Mouse (Mus musculus) embryonic facial prominence, embryonic 13.5 days (tissue): ENCODE measurements around the gene Krtap14. TPM values are rescaled to one million over a fixed set of nuclear protein-coding genes. Genes with fewer than 3 reads are reported as not detected.

Experiments
- ATAC-seq: fragments of 200-750 bp; cut with Nextera tagmentation; 2 replicates; pipeline ENCODE4 v1.8.0; 2017; ENCODE audit warnings: low read depth; ENCODE audit not compliant: insufficient number of reproducible peaks, insufficient read depth, low FRiP score, low TSS enrichment
- H3K27ac ChIP-seq: fragments of 300-500 bp; sonication (generic); 2 replicates; pipeline ENCODE4 v1.5.1; 2015; ENCODE audit warnings: moderate library complexity, mild to moderate bottlenecking, inconsistent platforms
- H3K27me3 ChIP-seq: fragments of 300-500 bp; sonication (generic); 2 replicates; pipeline ENCODE4 v1.6.1; 2015; ENCODE audit warnings: mild to moderate bottlenecking, inconsistent platforms
- H3K36me3 ChIP-seq: fragments of 300-500 bp; sonication (generic); 2 replicates; pipeline ENCODE4 v1.6.1; 2015; ENCODE audit warnings: mild to moderate bottlenecking, inconsistent platforms
- H3K4me1 ChIP-seq: fragments of 300-500 bp; sonication (generic); 2 replicates; pipeline ENCODE4 v1.6.1; 2015; ENCODE audit warnings: inconsistent platforms
- H3K4me2 ChIP-seq: fragments of 300-500 bp; sonication (generic); 2 replicates; pipeline ENCODE4 v1.6.1; 2015; ENCODE audit warnings: moderate library complexity, mild to moderate bottlenecking, inconsistent platforms
- H3K4me3 ChIP-seq: fragments of 300-500 bp; sonication (generic); 2 replicates; pipeline ENCODE4 v1.5.1; 2015; ENCODE audit warnings: mild to moderate bottlenecking, inconsistent platforms
- H3K9ac ChIP-seq: fragments of 300-500 bp; sonication (generic); 2 replicates; pipeline ENCODE4 v1.6.1; 2015; ENCODE audit warnings: mild to moderate bottlenecking, inconsistent platforms
- H3K9me3 ChIP-seq: fragments of 300-500 bp; sonication (generic); 2 replicates; pipeline ENCODE4 v1.6.1; 2016; ENCODE audit warnings: inconsistent platforms
- WGBS: fragments of 180-500 bp; shearing (Covaris S2); methylation state at CpG from one replicate; pipeline ENCODE4 v1.1.7; 2015; ENCODE audit warnings: mixed read lengths; 5-methylcytosine and 5-hydroxymethylcytosine counted together
- polyA plus RNA-seq: library from polyadenylated mRNA; unstranded; fragments of >200 nt; fragmentation: Nextera tagmentation; extraction: Ambion mirVana; gene quantifications from 2 replicates; pipeline ENCODE4 v1.2.1, GENCODE M21; 2015

Gene Krtap14
- not detected in 2 replicates for polyA plus RNA-seq

GRCm38 (mm10) chr16:88826095-88826652, at the start of gene Krtap14:
TSS of gene Krtap14 (minus strand) at chr16:88826145.
- 26% methylated on average over 9 of the region's 9 CpGs for WGBS
- no peak within 1 kb of the TSS for H3K27ac ChIP-seq
- H3K9ac ChIP-seq: no peak within 1 kb of the TSS
- H3K4me1 ChIP-seq: no peaks in the 10 kb centered on the region
- H3K27me3 ChIP-seq: no peaks in the 10 kb centered on the region; the same call in 1 of the 2 replicates
- H3K4me2 ChIP-seq: no peak within 1 kb of the TSS
- H3K4me3 ChIP-seq: no peak within 1 kb of the TSS
- no peaks in the 10 kb centered on the region for H3K9me3 ChIP-seq
- no peak for ATAC-seq
- no peaks in the 10 kb centered on the region for H3K36me3 ChIP-seq

GRCm38 (mm10) chr16:88874169-88874568, 48.2 kb upstream of the Krtap14 start, which contains the start of gene Krtap19-2:
TSS of gene Krtap19-2 (minus strand) at chr16:88874269.
- no peaks in the 10 kb centered on the region for H3K27me3 ChIP-seq
- H3K4me2 ChIP-seq: no peak within 1 kb of the TSS
- H3K27ac ChIP-seq: no peak within 1 kb of the TSS
- no peaks in the 10 kb centered on the region for H3K4me1 ChIP-seq
- ATAC-seq: no peak
- H3K9me3 ChIP-seq: no peaks in the 10 kb centered on the region
- H3K36me3 ChIP-seq: no peaks in the 10 kb centered on the region
- WGBS: 93% methylated on average over 3 of the region's 3 CpGs
- H3K4me3 ChIP-seq: no peak within 1 kb of the TSS
- H3K9ac ChIP-seq: no peak within 1 kb of the TSS

- Histone ChIP-seq H3K4me3 (no peak within 1 kb of the TSS), H3K27ac (no peak within 1 kb of the TSS), H3K9ac (no peak within 1 kb of the TSS), H3K4me2 (no peak within 1 kb of the TSS), H3K4me1 (no peaks in the 10 kb centered on the region), H3K27me3 (no peaks in the 10 kb centered on the region), H3K9me3 (no peaks in the 10 kb centered on the region), H3K36me3 (no peaks in the 10 kb centered on the region)
- WGBS: 84% methylated on average over 6 of the region's 6 CpGs
- ATAC-seq: no peak
Observed at GRCm38 (mm10) chr16:88869311-88869710, 43.4 kb upstream of the Krtap14 start, which contains the start of gene Krtap19-1. TSS of gene Krtap19-1 (minus strand) at chr16:88869411.

GRCm38 (mm10) chr16:88864887-88865407, 39.0 kb upstream of the Krtap14 start:
- no peaks in the 10 kb centered on the region for H3K9me3 ChIP-seq
- no peak overlapping the region for H3K4me2 ChIP-seq
- H3K4me1 ChIP-seq: no peaks in the 10 kb centered on the region
- no peak for ATAC-seq
- no peak overlapping the region for H3K4me3 ChIP-seq
- H3K36me3 ChIP-seq: no peaks in the 10 kb centered on the region
- WGBS: 88% methylated on average over 4 of the region's 4 CpGs
- H3K27ac ChIP-seq: no peak overlapping the region
- H3K9ac ChIP-seq: no peak overlapping the region
- H3K27me3 ChIP-seq: no peaks in the 10 kb centered on the region

GRCm38 (mm10) chr16:88851450-88851849, 25.5 kb upstream of the Krtap14 start:
- Histone ChIP-seq H3K9me3 (no peaks in the 10 kb centered on the region), H3K9ac (no peak overlapping the region), H3K4me3 (no peak overlapping the region), H3K36me3 (no peaks in the 10 kb centered on the region), H3K4me1 (no peaks in the 10 kb centered on the region), H3K4me2 (no peak overlapping the region), H3K27ac (no peak overlapping the region), H3K27me3 (no peaks in the 10 kb centered on the region)
- WGBS: 11% methylated on average over 5 of the region's 5 CpGs
- no peak for ATAC-seq

- 85% methylated on average over 4 of the region's 4 CpGs for WGBS
Observed at GRCm38 (mm10) chr16:88848558-88848957, 22.6 kb upstream of the Krtap14 start.

GRCm38 (mm10) chr16:88847363-88847762, 21.4 kb upstream of the Krtap14 start:
- H3K4me2 ChIP-seq: no peak overlapping the region
- no peaks in the 10 kb centered on the region for H3K9me3 ChIP-seq
- H3K4me3 ChIP-seq: no peak overlapping the region
- H3K27ac ChIP-seq: no peak overlapping the region
- WGBS: 94% methylated on average over 1 of the region's 1 CpGs
- ATAC-seq: no peak
- H3K27me3 ChIP-seq: no peaks in the 10 kb centered on the region
- no peak overlapping the region for H3K9ac ChIP-seq
- H3K4me1 ChIP-seq: no peaks in the 10 kb centered on the region
- no peaks in the 10 kb centered on the region for H3K36me3 ChIP-seq

More at GRCm38 (mm10) chr16:88848558-88848957, 22.6 kb upstream of the Krtap14 start:
- Histone ChIP-seq H3K9me3 (no peaks in the 10 kb centered on the region), H3K36me3 (no peaks in the 10 kb centered on the region), H3K27me3 (no peaks in the 10 kb centered on the region), H3K9ac (no peak overlapping the region), H3K4me3 (no peak overlapping the region), H3K27ac (no peak overlapping the region), H3K4me2 (no peak overlapping the region), H3K4me1 (no peaks in the 10 kb centered on the region)
- no peak for ATAC-seq

- Histone ChIP-seq H3K27ac (no peak overlapping the region), H3K36me3 (no peaks in the 10 kb centered on the region), H3K9me3 (no peaks in the 10 kb centered on the region), H3K9ac (no peak overlapping the region), H3K4me2 (no peak overlapping the region), H3K4me3 (no peak overlapping the region), H3K4me1 (no peaks in the 10 kb centered on the region), H3K27me3 (no peaks in the 10 kb centered on the region; the same call in 1 of the 2 replicates)
- no peak for ATAC-seq
- WGBS: 15% methylated on average over 3 of the region's 3 CpGs
Observed at GRCm38 (mm10) chr16:88826978-88827377, 1.0 kb upstream of the Krtap14 start.

GRCm38 (mm10) chr16:88823736-88824135, 2.2 kb downstream of the Krtap14 start:
- Histone ChIP-seq H3K9me3 (no peaks in the 10 kb centered on the region), H3K27ac (no peak overlapping the region), H3K4me1 (no peaks in the 10 kb centered on the region), H3K27me3 (no peaks in the 10 kb centered on the region; the same call in 1 of the 2 replicates), H3K4me2 (no peak overlapping the region), H3K4me3 (no peak overlapping the region), H3K36me3 (no peaks in the 10 kb centered on the region), H3K9ac (no peak overlapping the region)
- ATAC-seq: no peak
- WGBS: 77% methylated on average over 3 of the region's 3 CpGs

- Histone ChIP-seq H3K9ac (no peak within 1 kb of the TSS), H3K36me3 (no peaks in the 10 kb centered on the region), H3K27me3 (no peaks in the 10 kb centered on the region), H3K4me1 (no peaks in the 10 kb centered on the region), H3K27ac (no peak within 1 kb of the TSS), H3K4me2 (no peak within 1 kb of the TSS), H3K4me3 (no peak within 1 kb of the TSS), H3K9me3 (no peaks in the 10 kb centered on the region)
- 80% methylated on average over 3 of the region's 3 CpGs for WGBS
- ATAC-seq: no peak
Observed at GRCm38 (mm10) chr16:88820066-88820465, 5.9 kb downstream of the Krtap14 start, which contains the start of gene Krtap15. TSS of gene Krtap15 (plus strand) at chr16:88820215.

- no peak within 1 kb of the TSS for H3K27ac ChIP-seq
- no peaks in the 10 kb centered on the region for H3K36me3 ChIP-seq
- no peak for ATAC-seq
- 81% methylated on average over 2 of the region's 2 CpGs for WGBS
- no peaks in the 10 kb centered on the region for H3K9me3 ChIP-seq
- H3K4me2 ChIP-seq: no peak within 1 kb of the TSS
- no peaks in the 10 kb centered on the region for H3K4me1 ChIP-seq
- no peak within 1 kb of the TSS for H3K9ac ChIP-seq
- no peaks in the 10 kb centered on the region for H3K27me3 ChIP-seq
- no peak within 1 kb of the TSS for H3K4me3 ChIP-seq
Observed at GRCm38 (mm10) chr16:88811827-88812226, 14.1 kb downstream of the Krtap14 start, which contains the start of gene Gm20741. TSS of gene Gm20741 (minus strand) at chr16:88812220.

GRCm38 (mm10) chr16:88786786-88787185, 39.2 kb downstream of the Krtap14 start:
- no peaks in the 10 kb centered on the region for H3K27me3 ChIP-seq
- H3K4me2 ChIP-seq: no peak overlapping the region
- H3K27ac ChIP-seq: no peak overlapping the region
- no peak overlapping the region for H3K4me3 ChIP-seq
- no peak for ATAC-seq
- no peaks in the 10 kb centered on the region for H3K36me3 ChIP-seq
- H3K4me1 ChIP-seq: no peaks in the 10 kb centered on the region
- no peak overlapping the region for H3K9ac ChIP-seq
- 81% methylated on average over 2 of the region's 2 CpGs for WGBS
- H3K9me3 ChIP-seq: no peaks in the 10 kb centered on the region
